Mouse (Mus musculus): ENCODE data around the gene Ccdc134. TPM values are rescaled to one million over a fixed set of nuclear protein-coding genes. Genes with fewer than 3 reads are reported as not detected.

The Ccdc134 gene
- total and polyA plus RNA-seq, 3 experiments = 17.5 to 19.7 TPM; not detected in 1

- no peak for DNase-seq (ENCODE audit: low read depth, low spot score)
- peaks cover 2 to 14% of the 10 kb centered on the region in 2 experiments for H3K36me3 ChIP-seq (ENCODE audit: control insufficient read depth in 1 of 2, insufficient read depth in 2 of 2, low read length in 2 of 2)
- H3K9me3 ChIP-seq (replicated peaks; ENCODE audit: insufficient read depth, low read length) = no peaks in the 10 kb centered on the region
- no peak overlapping the region for H3K27ac ChIP-seq (ENCODE audit: control insufficient read depth, low read depth, low read length)
- H3K9ac ChIP-seq (ENCODE audit: control insufficient read depth, low read depth, low read length, poor library complexity, severe bottlenecking) = no peak overlapping the region
- H3K4me3 ChIP-seq (ENCODE audit: control insufficient read depth in 1 of 2, insufficient read depth in 1 of 2, low read depth in 2 of 2, low read length in 2 of 2) = no peak overlapping the region
- H3K79me2 ChIP-seq (ENCODE audit: control insufficient read depth, insufficient read depth, low read length, poor library complexity) = peaks cover 15% of the 10 kb centered on the region
- no peaks in the 10 kb centered on the region for H3K27me3 ChIP-seq (ENCODE audit: control insufficient read depth in 1 of 2, insufficient read depth in 2 of 2, low read length in 2 of 2)
- H3K4me1 ChIP-seq (ENCODE audit: control insufficient read depth in 1 of 2, insufficient read depth in 2 of 2, low read length in 2 of 2) = peaks cover 9 to 18% of the 10 kb centered on the region in 2 experiments
- no peak for TF ChIP-seq ZMIZ1 (IDR thresholded peaks at IDR 0.05; ENCODE audit: low read depth, low read length)
- TF ChIP-seq POLR2A (IDR thresholded peaks at IDR 0.05; ENCODE audit: control insufficient read depth in 1 of 2, insufficient read depth in 1 of 2, low read depth in 1 of 2, low read length in 2 of 2, poor library complexity in 1 of 2) = no peak
- no peak for TF ChIP-seq MEF2A (IDR thresholded peaks at IDR 0.05; ENCODE audit: extremely low read depth, insufficient replicate concordance, low read depth, low read length, poor library complexity, severe bottlenecking)
- no peak for TF ChIP-seq TAL1 (IDR thresholded peaks at IDR 0.05; ENCODE audit: low read length)
- no peak for TF ChIP-seq MXI1 (IDR thresholded peaks at IDR 0.05; ENCODE audit: low read depth, low read length)
- TF ChIP-seq ZC3H11A (IDR thresholded peaks at IDR 0.05; ENCODE audit: low read depth, low read length) = no peak
- no peak for TF ChIP-seq USF1 (IDR thresholded peaks at IDR 0.05; ENCODE audit: low read depth, low read length)
- TF ChIP-seq NRF1 (IDR thresholded peaks at IDR 0.05; ENCODE audit: insufficient read depth, low read depth, low read length, poor library complexity, severe bottlenecking) = no peak
- TF ChIP-seq ETS1 (IDR thresholded peaks at IDR 0.05; ENCODE audit: low read depth, low read length) = no peak
- no peak for TF ChIP-seq POLR2AphosphoS2 (IDR thresholded peaks at IDR 0.05; ENCODE audit: low read length)
- TF ChIP-seq MAX (IDR thresholded peaks at IDR 0.05; ENCODE audit: low read length) = no peak
- TF ChIP-seq RCOR1 (IDR thresholded peaks at IDR 0.05; ENCODE audit: low read depth, low read length) = no peak
- no peak for TF ChIP-seq EP300 (IDR thresholded peaks at IDR 0.05; ENCODE audit: low read depth in 1 of 2, low read length in 2 of 2)
- no peak for TF ChIP-seq HCFC1 (IDR thresholded peaks at IDR 0.05; ENCODE audit: low read depth, low read length)
These were observed 38.7 kb downstream of the Ccdc134 start for GRCm38 (mm10) chr15:82166240-82167100.

GRCm38 (mm10) chr15:82167201-82168168 is 39.8 kb downstream of the Ccdc134 start:
- peaks cover 9 to 18% of the 10 kb centered on the region in 2 experiments for H3K4me1 ChIP-seq (ENCODE audit: control insufficient read depth in 1 of 2, insufficient read depth in 2 of 2, low read length in 2 of 2)
- no peak for DNase-seq (ENCODE audit: low read depth, low spot score)
- no peak for TF ChIP-seq POLR2AphosphoS2 (IDR thresholded peaks at IDR 0.05; ENCODE audit: low read length)
- no peak for TF ChIP-seq USF2 (IDR thresholded peaks at IDR 0.05; ENCODE audit: borderline replicate concordance in 1 of 2, insufficient read depth in 1 of 2, low read depth in 1 of 2, low read length in 2 of 2)
- no peak for TF ChIP-seq MYB (IDR thresholded peaks at IDR 0.05; ENCODE audit: low read depth, low read length)
- TF ChIP-seq MEF2A (IDR thresholded peaks at IDR 0.05; ENCODE audit: extremely low read depth, insufficient replicate concordance, low read depth, low read length, poor library complexity, severe bottlenecking) = no peak
- TF ChIP-seq NRF1 (IDR thresholded peaks at IDR 0.05; ENCODE audit: insufficient read depth, low read depth, low read length, poor library complexity, severe bottlenecking) = no peak
- TF ChIP-seq ZNF384 (IDR thresholded peaks at IDR 0.05; ENCODE audit: low read depth, low read length) = no peak
- TF ChIP-seq USF1 (IDR thresholded peaks at IDR 0.05; ENCODE audit: low read depth, low read length) = no peak

More at GRCm38 (mm10) chr15:82167201-82168168, 39.8 kb downstream of the Ccdc134 start:
- Histone ChIP-seq H3K9me3 (replicated peaks; ENCODE audit: insufficient read depth, low read length) (no peaks in the 10 kb centered on the region), H3K9ac (ENCODE audit: control insufficient read depth, low read depth, low read length, poor library complexity, severe bottlenecking) (no peak overlapping the region), H3K36me3 (ENCODE audit: control insufficient read depth in 1 of 2, insufficient read depth in 2 of 2, low read length in 2 of 2) (peaks cover 3 to 14% of the 10 kb centered on the region in 2 experiments), H3K79me2 (ENCODE audit: control insufficient read depth, insufficient read depth, low read length, poor library complexity) (peaks cover 11% of the 10 kb centered on the region), H3K27me3 (ENCODE audit: control insufficient read depth in 1 of 2, insufficient read depth in 2 of 2, low read length in 2 of 2) (no peaks in the 10 kb centered on the region), H3K4me3 (ENCODE audit: control insufficient read depth in 1 of 2, insufficient read depth in 1 of 2, low read depth in 2 of 2, low read length in 2 of 2) (no peak overlapping the region), H3K27ac (ENCODE audit: control insufficient read depth, low read depth, low read length) (no peak overlapping the region)
